Mouse (Mus musculus) gastrocnemius, adult 18-20 months (tissue): Measurements from ENCODE around the gene Zswim8. TPM values are rescaled to one million over a fixed set of nuclear protein-coding genes. Genes with fewer than 3 reads are reported as not detected.

Experiments used
- DNase-seq: peaks from one replicate; pipeline ENCODE4 v3.0.0; 2021; ENCODE audit warnings: low spot score
- microRNA-seq: library from miRNA; unstranded; fragments of <30 nt; microRNA quantifications from one replicate; pipeline ENCODE4 v1.2.0, GENCODE M21; 2021
- total RNA-seq, 2 experiments: library from RNA; stranded (reverse); gene quantifications; 2 replicates each; pipeline ENCODE4 v1.2.3; 2021

Gene Zswim8
- total RNA-seq, 2 experiments from 2014 or later, result 27.3 to 36.0 TPM

GRCm38 (mm10) chr14:20771941-20772340, 64.6 kb downstream of the Zswim8 start:
- no peak for DNase-seq

- no peak for DNase-seq
These were observed 65.5 kb downstream of the Zswim8 start for GRCm38 (mm10) chr14:20772808-20773207.

Small RNA genes within 50 kb of the gene (microRNA-seq; reads per million reads assigned to microRNA genes)
- not detected for gene Mir6946

Other genes starting within 250 kb of the Zswim8 start
- gene Anxa7, start 227.4 kb upstream of the Zswim8 start, total RNA-seq, result 10 to 100 TPM; 47.7 to 72.8 TPM
- gene Mss51, start 210.7 kb upstream of the Zswim8 start, total RNA-seq, result 100 to 1,000 TPM; 236 to 409 TPM
- 100 to 1,000 TPM; 190 to 204 TPM for gene Ppp3cb, start 161.0 kb upstream of the Zswim8 start, total RNA-seq
- 1 to 10 TPM; 3.1 to 5.1 TPM for gene Usp54, start 66.5 kb upstream of the Zswim8 start, total RNA-seq
- 1,000 to 10,000 TPM; 2,763 to 3,247 TPM for gene Myoz1, start 51.0 kb upstream of the Zswim8 start, total RNA-seq
- 100 to 1,000 TPM; 141 to 171 TPM for gene Synpo2l, start 39.2 kb upstream of the Zswim8 start, total RNA-seq
- 10 to 100 TPM; 65.7 to 75.8 TPM for gene Sec24c, start 33.2 kb upstream of the Zswim8 start, total RNA-seq
- gene Fut11, start 12.6 kb upstream of the Zswim8 start, total RNA-seq, result 1 to 10 TPM; 1.8 to 2.1 TPM
- 100 to 1,000 TPM; 126 to 132 TPM for gene Chchd1, start 4.5 kb upstream of the Zswim8 start, total RNA-seq
- gene Ndst2, start 27.0 kb downstream of the Zswim8 start, total RNA-seq, result 1 to 10 TPM; 5.4 to 7.2 TPM
- 100 to 1,000 TPM; 168 to 192 TPM for gene Camk2g, start 86.5 kb downstream of the Zswim8 start, total RNA-seq
- gene Plau, start 129.1 kb downstream of the Zswim8 start, total RNA-seq, result 10 to 100 TPM; 13.6 to 29.2 TPM
- 10 to 100 TPM; 62.3 to 64.9 TPM for gene Vcl, start 221.8 kb downstream of the Zswim8 start, total RNA-seq